Mouse (Mus musculus): Measurements from ENCODE around the gene Amigo1.

The Amigo1 gene

DNA sequence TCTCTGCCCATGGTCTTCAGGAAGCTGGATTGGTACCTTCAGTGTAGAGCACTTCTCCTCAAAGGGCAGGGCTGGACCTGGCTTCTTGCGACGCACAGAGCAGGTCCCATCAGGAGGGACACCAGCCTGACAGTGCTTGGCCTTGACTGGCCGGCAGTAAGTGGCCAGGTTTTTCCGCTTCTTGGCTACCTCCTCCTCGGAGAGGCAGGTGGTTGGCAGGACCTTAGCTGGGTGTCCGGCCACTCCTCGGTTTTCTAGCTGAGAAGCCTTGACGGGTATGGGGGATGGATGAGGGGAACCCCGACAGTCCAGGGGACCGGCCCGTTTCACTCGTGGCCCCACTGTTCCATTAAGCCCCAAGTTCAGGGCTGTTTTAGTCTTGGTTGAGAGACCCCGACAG, 17.1 kb downstream of the Amigo1 start:
- H3K36me3 ChIP-seq (ENCODE audit: insufficient read depth, low read length) = peaks cover 76% of the 10 kb centered on the region
- H3K27me3 ChIP-seq (ENCODE audit: insufficient read depth, low read length) = no peaks in the 10 kb centered on the region
- H3K9me3 ChIP-seq (ENCODE audit: low read length) = no peaks in the 10 kb centered on the region
- peaks cover 75% of the 10 kb centered on the region for H3K4me1 ChIP-seq (replicated peaks; ENCODE audit: low read depth, low read length)
- TF ChIP-seq NANOG (IDR thresholded peaks at IDR 0.05; ENCODE audit: borderline replicate concordance, low read length) (no peak), CTCF (conservative IDR thresholded peaks at IDR 0.05; ENCODE audit: low read length) (no peak), POU5F1 (IDR thresholded peaks at IDR 0.05; ENCODE audit: borderline replicate concordance, low read length) (no peak)
- no peak overlapping the region for H3K4me3 ChIP-seq (replicated peaks; ENCODE audit: low read length)

DNA sequence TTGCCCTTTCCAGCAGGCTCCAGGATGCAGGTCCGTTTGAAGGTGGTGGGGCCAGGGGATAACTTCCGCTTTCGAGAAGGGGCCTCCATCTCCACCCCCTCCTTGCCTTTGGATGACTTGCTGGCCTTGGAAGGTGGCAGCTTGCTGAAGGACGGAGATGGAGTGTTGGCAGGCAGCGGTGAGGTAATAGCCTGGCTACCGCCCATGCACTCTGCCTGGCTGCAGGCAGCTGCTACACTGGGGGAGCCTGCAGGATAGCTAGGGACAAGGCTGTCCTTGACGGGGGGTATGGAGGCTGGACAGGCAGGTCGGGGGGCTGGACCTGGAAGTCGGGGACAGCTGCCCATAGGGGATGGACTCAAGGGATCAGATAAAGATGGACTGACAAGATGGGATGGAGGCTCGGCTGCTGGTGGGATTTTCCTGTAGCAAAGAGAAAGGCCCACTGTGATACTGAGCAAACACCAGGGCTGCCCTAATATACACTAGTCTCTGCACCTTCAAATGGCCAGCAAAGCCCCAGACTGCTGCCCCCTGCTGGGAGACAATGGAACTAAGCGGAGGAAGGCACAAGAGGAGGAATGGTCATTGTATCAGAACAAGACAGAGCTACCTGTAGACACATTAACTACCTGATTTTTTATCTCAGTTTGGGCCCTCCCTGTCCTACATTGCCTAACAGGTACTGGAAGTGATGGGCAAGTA, 17.6 kb downstream of the Amigo1 start:
- Histone ChIP-seq H3K27me3 (ENCODE audit: insufficient read depth, low read length) (no peaks in the 10 kb centered on the region), H3K4me3 (replicated peaks; ENCODE audit: low read length) (peak overlapping the region; percentile 57; the same call in 1 of the 2 replicates), H3K4me1 (replicated peaks; ENCODE audit: low read depth, low read length) (peaks cover 80% of the 10 kb centered on the region), H3K36me3 (ENCODE audit: insufficient read depth, low read length) (peaks cover 73% of the 10 kb centered on the region), H3K9me3 (ENCODE audit: low read length) (no peaks in the 10 kb centered on the region)
- TF ChIP-seq POU5F1 (IDR thresholded peaks at IDR 0.05; ENCODE audit: borderline replicate concordance, low read length) (no peak), NANOG (IDR thresholded peaks at IDR 0.05; ENCODE audit: borderline replicate concordance, low read length) (no peak), CTCF (conservative IDR thresholded peaks at IDR 0.05; ENCODE audit: low read length) (peak; percentile 94)

DNA sequence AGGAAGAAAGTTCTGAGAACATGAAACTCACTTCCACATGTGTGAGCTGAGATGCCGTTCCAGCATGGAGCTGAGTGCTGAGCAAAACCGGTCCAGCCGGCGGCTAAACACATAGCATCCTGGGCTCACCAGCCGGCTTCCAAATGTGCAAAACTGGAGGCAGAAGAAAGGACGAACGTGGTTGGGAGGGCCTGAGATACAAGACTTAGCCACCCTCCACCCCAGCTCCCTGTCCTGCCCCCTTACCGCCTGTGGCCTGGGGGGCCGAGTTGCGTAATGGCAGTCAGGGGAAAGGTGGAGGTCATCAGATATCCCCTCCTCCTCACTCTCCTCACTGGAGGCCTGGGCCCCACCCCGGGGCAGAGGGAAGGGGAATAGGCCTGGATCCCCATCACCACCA, 18.3 kb downstream of the Amigo1 start:
- Histone ChIP-seq H3K36me3 (ENCODE audit: insufficient read depth, low read length) (peaks cover 66% of the 10 kb centered on the region), H3K4me3 (replicated peaks; ENCODE audit: low read length) (peak overlapping the region; percentile 57), H3K27me3 (ENCODE audit: insufficient read depth, low read length) (no peaks in the 10 kb centered on the region), H3K4me1 (replicated peaks; ENCODE audit: low read depth, low read length) (peaks cover 82% of the 10 kb centered on the region), H3K9me3 (ENCODE audit: low read length) (no peaks in the 10 kb centered on the region)
- TF ChIP-seq POU5F1 (IDR thresholded peaks at IDR 0.05; ENCODE audit: borderline replicate concordance, low read length) (no peak), NANOG (IDR thresholded peaks at IDR 0.05; ENCODE audit: borderline replicate concordance, low read length) (no peak), CTCF (conservative IDR thresholded peaks at IDR 0.05; ENCODE audit: low read length) (no peak)

DNA sequence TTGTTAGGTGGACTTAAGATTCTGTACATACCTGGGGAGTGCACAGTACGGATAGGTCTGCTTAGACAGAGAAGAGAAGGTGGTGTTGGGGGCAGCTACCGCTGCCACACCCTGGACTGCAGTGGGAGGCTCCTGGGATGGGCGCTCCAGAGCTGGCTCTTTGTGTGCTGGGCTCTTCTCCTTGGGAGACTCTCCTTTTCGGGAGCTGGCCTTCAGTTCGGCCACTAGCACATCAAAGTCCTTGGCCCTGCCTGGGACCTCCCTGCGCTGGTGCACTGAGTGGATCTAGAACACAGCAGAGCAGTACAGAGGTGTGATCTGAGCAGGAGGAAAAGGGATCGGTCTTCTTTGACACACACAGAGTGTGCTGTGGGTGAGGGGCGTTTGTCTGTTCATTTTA, 19.5 kb downstream of the Amigo1 start:
- Histone ChIP-seq H3K27me3 (ENCODE audit: insufficient read depth, low read length) (no peaks in the 10 kb centered on the region), H3K36me3 (ENCODE audit: insufficient read depth, low read length) (peaks cover 66% of the 10 kb centered on the region), H3K9me3 (ENCODE audit: low read length) (no peaks in the 10 kb centered on the region), H3K4me1 (replicated peaks; ENCODE audit: low read depth, low read length) (peaks cover 78% of the 10 kb centered on the region), H3K4me3 (replicated peaks; ENCODE audit: low read length) (0 out of 2 replicates have a peak overlapping the region, but pooled peaks have one; percentile 3)
- TF ChIP-seq CTCF (conservative IDR thresholded peaks at IDR 0.05; ENCODE audit: low read length) = no peak
- TF ChIP-seq POU5F1 (IDR thresholded peaks at IDR 0.05; ENCODE audit: borderline replicate concordance, low read length) = no peak
- TF ChIP-seq NANOG (IDR thresholded peaks at IDR 0.05; ENCODE audit: borderline replicate concordance, low read length) = no peak

DNA sequence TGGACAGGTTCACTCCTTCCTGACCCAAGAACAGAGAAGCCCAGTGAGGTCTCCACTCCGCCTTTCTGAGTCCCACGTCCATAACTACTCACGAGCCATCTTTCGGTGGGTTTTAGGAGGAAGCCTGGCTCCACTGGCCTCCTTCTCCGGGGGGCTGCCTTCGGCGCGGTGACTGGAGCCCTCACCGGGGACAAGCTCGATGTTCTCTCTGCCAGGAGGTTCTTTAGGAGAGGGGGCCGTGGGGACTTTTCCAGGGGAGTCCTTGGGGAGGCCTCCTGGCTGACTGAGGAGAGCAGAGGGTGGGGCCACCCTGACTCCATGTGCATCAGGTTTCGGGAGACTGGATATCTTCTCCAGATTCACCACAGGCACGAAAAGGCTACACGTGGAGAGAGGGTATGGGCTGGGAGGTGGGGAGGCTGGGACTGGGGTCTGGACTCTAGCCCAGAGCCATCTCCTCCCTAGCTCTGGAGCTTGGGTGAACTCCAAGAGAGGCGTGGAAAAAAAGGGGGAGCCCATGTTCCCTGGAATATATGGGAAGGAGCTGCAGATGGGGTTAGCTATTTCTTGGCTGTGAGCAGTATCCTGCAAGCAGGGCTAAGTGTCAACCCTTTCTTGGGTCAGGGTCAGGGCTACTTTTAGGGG, 20.7 kb downstream of the Amigo1 start:
- TF ChIP-seq CTCF (conservative IDR thresholded peaks at IDR 0.05; ENCODE audit: low read length) = no peak
- TF ChIP-seq POU5F1 (IDR thresholded peaks at IDR 0.05; ENCODE audit: borderline replicate concordance, low read length) = no peak
- TF ChIP-seq NANOG (IDR thresholded peaks at IDR 0.05; ENCODE audit: borderline replicate concordance, low read length) = no peak
- H3K4me1 ChIP-seq (replicated peaks; ENCODE audit: low read depth, low read length) = peaks cover 77% of the 10 kb centered on the region
- H3K9me3 ChIP-seq (ENCODE audit: low read length) = no peaks in the 10 kb centered on the region
- no peaks in the 10 kb centered on the region for H3K27me3 ChIP-seq (ENCODE audit: insufficient read depth, low read length)
- H3K36me3 ChIP-seq (ENCODE audit: insufficient read depth, low read length) = peaks cover 62% of the 10 kb centered on the region
- no peak overlapping the region for H3K4me3 ChIP-seq (replicated peaks; ENCODE audit: low read length)

DNA sequence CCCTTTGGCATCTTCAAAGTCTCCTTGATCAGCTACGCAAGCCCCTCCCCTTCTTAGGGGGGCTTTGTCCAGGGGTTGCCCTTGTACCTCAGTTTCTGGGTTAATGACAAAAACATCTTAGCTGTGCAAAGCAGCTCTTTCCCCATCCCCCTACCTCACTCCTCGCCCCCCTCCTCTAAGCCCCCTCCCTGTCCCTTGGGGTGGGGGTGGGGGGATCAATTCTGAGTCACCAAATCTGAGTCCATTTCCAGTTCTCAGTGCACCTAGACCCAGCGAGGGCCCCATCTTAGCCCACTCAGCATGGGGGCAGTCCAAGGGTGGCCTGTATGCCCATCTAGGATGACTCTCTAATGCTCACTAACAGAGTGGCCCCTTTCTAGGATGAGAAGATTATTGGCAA, 22.9 kb downstream of the Amigo1 start:
- Histone ChIP-seq H3K36me3 (ENCODE audit: insufficient read depth, low read length) (peaks cover 42% of the 10 kb centered on the region), H3K27me3 (ENCODE audit: insufficient read depth, low read length) (peaks cover 12% of the 10 kb centered on the region), H3K4me1 (replicated peaks; ENCODE audit: low read depth, low read length) (peaks cover 73% of the 10 kb centered on the region), H3K4me3 (replicated peaks; ENCODE audit: low read length) (peak overlapping the region; percentile 89), H3K9me3 (ENCODE audit: low read length) (no peaks in the 10 kb centered on the region)
- no peak for TF ChIP-seq POU5F1 (IDR thresholded peaks at IDR 0.05; ENCODE audit: borderline replicate concordance, low read length)
- no peak for TF ChIP-seq CTCF (conservative IDR thresholded peaks at IDR 0.05; ENCODE audit: low read length)
- no peak for TF ChIP-seq NANOG (IDR thresholded peaks at IDR 0.05; ENCODE audit: borderline replicate concordance, low read length)

DNA sequence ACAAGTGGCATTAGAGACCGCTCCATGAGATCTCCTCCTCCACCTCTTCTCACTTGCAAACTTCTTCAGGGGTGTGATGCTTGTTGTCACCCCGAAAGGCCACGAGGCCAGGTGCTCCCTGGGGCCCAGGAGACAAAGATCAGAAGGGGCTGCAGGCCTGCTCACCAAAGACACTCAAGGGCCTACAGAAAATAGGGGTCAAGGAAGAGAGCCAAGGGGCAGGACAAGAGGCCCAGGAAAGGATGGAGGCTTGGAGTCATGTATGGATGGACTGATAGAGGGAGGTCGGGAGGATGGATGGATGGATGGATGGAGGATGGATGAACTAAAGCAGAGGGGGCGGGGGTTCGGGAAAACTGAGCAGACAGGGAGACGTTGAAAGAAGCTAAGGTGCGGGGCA, 23.4 kb downstream of the Amigo1 start:
- H3K36me3 ChIP-seq (ENCODE audit: insufficient read depth, low read length) = peaks cover 38% of the 10 kb centered on the region
- H3K4me3 ChIP-seq (replicated peaks; ENCODE audit: low read length) = peak overlapping the region; percentile 89
- H3K27me3 ChIP-seq (ENCODE audit: insufficient read depth, low read length) = peaks cover 18% of the 10 kb centered on the region
- peaks cover 70% of the 10 kb centered on the region for H3K4me1 ChIP-seq (replicated peaks; ENCODE audit: low read depth, low read length)
- TF ChIP-seq CTCF (conservative IDR thresholded peaks at IDR 0.05; ENCODE audit: low read length) = no peak
- no peak for TF ChIP-seq NANOG (IDR thresholded peaks at IDR 0.05; ENCODE audit: borderline replicate concordance, low read length)
- no peak for TF ChIP-seq POU5F1 (IDR thresholded peaks at IDR 0.05; ENCODE audit: borderline replicate concordance, low read length)
- no peaks in the 10 kb centered on the region for H3K9me3 ChIP-seq (ENCODE audit: low read length)

DNA sequence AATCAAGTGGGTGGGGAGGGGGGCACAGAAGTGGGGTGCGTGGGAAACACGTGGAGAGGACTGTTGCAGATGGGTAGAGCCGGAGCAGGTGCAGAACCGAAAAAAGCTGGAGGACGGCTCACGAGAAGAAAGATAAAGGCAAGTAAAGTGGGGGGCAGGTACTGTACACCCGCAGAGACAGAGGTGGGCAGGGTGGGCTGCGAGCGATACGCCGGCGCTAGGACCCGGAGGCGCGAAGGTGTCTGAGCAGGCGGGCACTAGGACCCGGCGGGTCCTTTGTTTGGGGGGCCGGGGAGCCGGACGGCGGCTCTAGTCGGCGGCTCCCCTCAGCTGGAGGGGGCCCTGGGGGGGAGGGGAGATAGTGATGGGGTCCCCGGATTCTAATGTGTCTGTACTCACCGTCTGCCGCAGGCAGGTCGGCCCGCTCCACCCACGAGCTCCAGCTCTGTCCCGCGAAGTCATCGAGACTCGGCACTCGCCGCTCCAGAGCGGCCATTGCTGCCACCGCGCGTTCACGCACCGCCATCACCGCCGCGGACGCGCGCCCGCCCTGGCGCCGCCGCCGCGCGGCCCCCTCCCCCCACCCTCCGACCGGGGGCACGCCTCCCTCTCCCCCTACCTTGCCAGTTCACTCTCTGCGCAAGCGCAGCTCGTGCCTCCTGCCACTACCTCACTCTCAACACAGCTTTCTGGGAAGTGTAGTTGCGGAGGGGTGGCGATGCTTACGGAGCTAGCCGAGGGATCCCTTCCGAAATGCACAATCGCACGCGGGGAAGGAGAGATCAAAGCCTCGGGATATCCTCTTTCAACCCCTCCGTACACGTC, 24.0 kb downstream of the Amigo1 start:
- TF ChIP-seq POU5F1 (IDR thresholded peaks at IDR 0.05; ENCODE audit: borderline replicate concordance, low read length) (no peak), NANOG (IDR thresholded peaks at IDR 0.05; ENCODE audit: borderline replicate concordance, low read length) (no peak), CTCF (conservative IDR thresholded peaks at IDR 0.05; ENCODE audit: low read length) (no peak)
- Histone ChIP-seq H3K4me1 (replicated peaks; ENCODE audit: low read depth, low read length) (peaks cover 65% of the 10 kb centered on the region), H3K27me3 (ENCODE audit: insufficient read depth, low read length) (peaks cover 20% of the 10 kb centered on the region), H3K36me3 (ENCODE audit: insufficient read depth, low read length) (peaks cover 31% of the 10 kb centered on the region), H3K4me3 (replicated peaks; ENCODE audit: low read length) (peak overlapping the region; percentile 89), H3K9me3 (ENCODE audit: low read length) (no peaks in the 10 kb centered on the region)
